Mouse (Mus musculus): ENCODE measurements around the gene Gm12253. TPM values are rescaled to one million over a fixed set of nuclear protein-coding genes. Genes with fewer than 3 reads are reported as not detected.

The Gm12253 gene
- polyA plus RNA-seq (2016; fragmentation: Nextera tagmentation; extraction: Ambion mirVana) = not detected in 2 replicates

DNA sequence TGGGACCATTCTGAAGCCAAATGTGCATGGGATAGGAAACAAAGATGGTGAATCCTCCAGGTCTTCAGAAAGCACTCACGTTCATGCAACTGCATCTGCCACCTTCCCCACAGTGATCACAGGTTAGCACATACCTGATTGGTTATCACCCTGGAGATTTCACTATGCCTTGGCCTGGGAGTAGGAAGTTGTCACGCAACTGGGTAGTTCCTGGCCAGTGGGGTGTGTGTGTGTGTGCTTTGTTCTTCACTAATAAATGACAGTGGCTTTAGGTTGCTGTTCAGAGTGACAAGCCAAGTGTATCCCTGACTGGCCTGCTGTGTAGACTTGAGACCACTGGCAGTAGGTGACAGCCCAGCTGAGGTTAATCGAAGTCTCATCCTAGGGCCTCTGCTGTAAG is at the start of gene Gm12253:
TSS of gene Gm12253 (plus strand) at position 301 of the 400 bp plus-strand sequence.
- Histone ChIP-seq H3K4me3 (no peak within 1 kb of the TSS), H3K9me3 (no peaks in the 10 kb centered on the region), H3K36me3 (replicated peaks) (no peaks in the 10 kb centered on the region), H3K27ac (replicated peaks) (no peak within 1 kb of the TSS), H3K4me1 (peaks cover 9% of the 10 kb centered on the region), H3K27me3 (replicated peaks; ENCODE audit: low read depth, poor library complexity, severe bottlenecking) (no peaks in the 10 kb centered on the region)
- DNase-seq (ENCODE audit: low spot score) = no peak
- 93% methylated on average over 3 of the region's 3 CpGs for WGBS

DNA sequence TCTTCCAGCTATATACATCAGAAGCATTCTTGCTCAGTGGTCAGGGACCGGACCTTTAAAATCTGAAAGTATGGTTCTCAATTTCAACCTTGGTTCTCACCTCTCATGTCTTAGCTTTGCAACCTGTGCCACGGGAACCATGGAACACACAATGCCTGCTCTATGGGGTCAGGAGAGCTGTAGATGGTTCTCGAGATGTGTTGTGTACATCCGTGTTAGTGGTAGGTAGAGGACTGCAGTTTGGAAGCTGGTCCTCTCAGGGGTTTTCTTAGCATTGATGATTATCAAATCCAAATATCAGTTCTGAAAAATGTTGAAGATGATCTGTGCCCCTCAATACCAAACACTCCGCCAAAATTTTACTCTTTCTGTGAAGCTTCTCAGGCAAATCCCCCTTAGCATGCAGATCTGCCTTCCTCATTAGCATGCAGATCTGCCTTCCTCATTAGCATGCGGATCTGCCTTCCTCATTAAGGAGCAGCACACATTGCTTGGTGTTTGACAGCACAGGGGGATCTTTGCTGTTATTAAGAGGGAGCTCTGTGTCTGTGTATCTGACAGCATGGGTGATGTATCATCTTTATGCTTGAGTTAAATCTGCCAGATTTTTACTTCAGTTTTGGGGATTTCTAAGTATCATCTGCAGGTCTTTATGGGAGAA is 32.2 kb upstream of the Gm12253 start:
- DNase-seq (ENCODE audit: low spot score) = no peak

DNA sequence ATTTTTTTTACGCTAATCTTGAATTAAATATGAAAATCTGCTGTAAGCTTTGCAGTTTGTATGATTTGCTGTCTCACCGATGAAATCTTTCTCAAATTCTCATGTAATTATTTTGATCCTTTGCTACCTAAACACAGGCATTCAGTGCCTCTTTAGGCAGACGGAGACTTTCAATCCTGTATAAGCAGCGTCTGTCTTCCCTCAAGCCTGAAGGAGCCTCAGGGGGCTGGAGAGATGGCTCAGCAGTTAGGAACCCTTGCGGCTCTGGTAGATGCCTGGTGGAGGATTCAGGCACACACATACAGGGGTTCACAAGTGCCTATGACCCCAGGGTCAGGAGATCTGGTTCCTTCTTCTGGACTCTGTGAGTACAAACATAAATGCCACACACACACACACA is 31.7 kb upstream of the Gm12253 start:
- Histone ChIP-seq H3K36me3 (replicated peaks) (no peaks in the 10 kb centered on the region), H3K9me3 (no peaks in the 10 kb centered on the region), H3K27me3 (replicated peaks; ENCODE audit: low read depth, poor library complexity, severe bottlenecking) (no peaks in the 10 kb centered on the region), H3K4me3 (no peak overlapping the region), H3K27ac (replicated peaks) (no peak overlapping the region), H3K4me1 (no peaks in the 10 kb centered on the region; the same call in 1 of the 2 replicates)
- DNase-seq (ENCODE audit: low spot score) = no peak
- WGBS = 52% methylated on average over 5 of the region's 5 CpGs

More for the DNA sequence above, 32.2 kb upstream of the Gm12253 start:
- H3K9me3 ChIP-seq = no peaks in the 10 kb centered on the region
- no peaks in the 10 kb centered on the region; the same call in 1 of the 2 replicates for H3K4me1 ChIP-seq
- WGBS = 55% methylated on average over 6 of the region's 6 CpGs
- H3K4me3 ChIP-seq = no peak overlapping the region
- H3K36me3 ChIP-seq (replicated peaks) = no peaks in the 10 kb centered on the region
- H3K27me3 ChIP-seq (replicated peaks; ENCODE audit: low read depth, poor library complexity, severe bottlenecking) = no peaks in the 10 kb centered on the region
- H3K27ac ChIP-seq (replicated peaks) = no peak overlapping the region

DNA sequence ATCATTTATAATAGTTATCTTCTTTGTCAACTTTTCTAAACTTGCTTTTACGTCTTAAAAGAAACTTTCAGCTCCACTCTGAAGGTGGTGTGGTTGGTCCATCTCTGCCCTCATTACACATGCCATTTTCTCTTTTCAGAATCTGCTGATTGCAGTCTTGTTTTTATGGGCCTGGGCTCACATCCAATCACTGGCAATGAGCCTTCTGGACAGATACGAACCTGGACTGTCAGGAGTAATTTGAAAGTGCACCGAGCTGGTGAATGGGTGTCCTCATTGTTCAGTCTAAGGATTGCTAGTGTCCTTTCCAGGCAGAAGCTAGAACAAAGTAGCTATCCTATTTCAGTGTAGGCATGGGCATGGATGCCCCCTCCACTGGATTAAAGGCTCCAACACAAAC is 24.3 kb upstream of the Gm12253 start:
- Histone ChIP-seq H3K4me1 (no peaks in the 10 kb centered on the region), H3K9me3 (no peaks in the 10 kb centered on the region), H3K4me3 (no peak overlapping the region), H3K27ac (replicated peaks) (no peak overlapping the region), H3K27me3 (replicated peaks; ENCODE audit: low read depth, poor library complexity, severe bottlenecking) (no peaks in the 10 kb centered on the region), H3K36me3 (replicated peaks) (no peaks in the 10 kb centered on the region)
- 87% methylated on average over 3 of the region's 3 CpGs for WGBS
- no peak for DNase-seq (ENCODE audit: low spot score)

DNA sequence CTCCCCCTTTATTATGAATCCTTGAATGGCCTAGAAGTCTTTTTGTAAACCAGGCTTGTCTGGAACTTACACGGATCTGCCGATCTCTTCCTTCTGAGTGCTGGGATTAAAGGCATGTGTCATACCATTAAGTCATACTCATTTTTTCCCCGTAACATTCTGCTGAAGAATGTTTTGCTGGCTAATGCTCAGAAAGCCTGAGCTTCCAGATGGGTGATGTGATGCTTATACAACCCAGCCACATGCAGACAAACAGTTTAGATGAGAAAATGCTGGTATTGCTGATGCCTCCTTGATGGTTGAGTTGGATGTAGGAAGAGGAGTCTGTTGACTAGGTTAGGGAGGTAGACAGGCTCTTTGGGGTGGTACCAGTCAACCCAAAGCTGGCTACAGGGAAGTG is 14.0 kb upstream of the Gm12253 start:
- Histone ChIP-seq H3K9me3 (no peaks in the 10 kb centered on the region), H3K36me3 (replicated peaks) (no peaks in the 10 kb centered on the region), H3K4me1 (peaks cover 7% of the 10 kb centered on the region; the same call in 1 of the 2 replicates), H3K4me3 (no peak overlapping the region), H3K27me3 (replicated peaks; ENCODE audit: low read depth, poor library complexity, severe bottlenecking) (no peaks in the 10 kb centered on the region), H3K27ac (replicated peaks) (no peak overlapping the region)
- WGBS = 81% methylated on average over 3 of the region's 3 CpGs
- no peak for DNase-seq (ENCODE audit: low spot score)

DNA sequence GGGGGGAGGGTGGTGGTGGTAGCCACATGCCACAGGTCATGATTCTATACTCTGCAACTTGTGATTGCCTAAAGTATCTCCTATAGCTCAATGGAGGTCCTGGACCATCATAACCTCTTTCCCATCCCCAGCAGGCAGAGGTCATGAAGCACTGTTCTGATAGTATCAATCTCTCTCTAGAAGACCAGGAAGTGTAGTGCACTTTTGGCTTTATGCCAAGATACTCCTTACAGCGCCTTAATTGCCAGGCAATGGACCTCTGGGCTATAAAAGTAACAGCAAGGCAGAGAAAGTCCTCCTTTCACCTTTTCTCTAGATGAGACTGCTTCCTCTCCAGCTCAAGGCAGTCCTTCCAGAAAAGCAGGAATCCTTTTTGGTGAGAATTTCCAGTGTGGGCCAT is 11.5 kb upstream of the Gm12253 start, which contains the start of gene 1810065E05Rik:
TSS of gene 1810065E05Rik (plus strand) at position 297 of the 400 bp plus-strand sequence.
- Histone ChIP-seq H3K4me3 (no peak within 1 kb of the TSS), H3K36me3 (replicated peaks) (no peaks in the 10 kb centered on the region), H3K27me3 (replicated peaks; ENCODE audit: low read depth, poor library complexity, severe bottlenecking) (no peaks in the 10 kb centered on the region), H3K9me3 (no peaks in the 10 kb centered on the region), H3K4me1 (peaks cover 7% of the 10 kb centered on the region; the same call in 1 of the 2 replicates), H3K27ac (replicated peaks) (no peak within 1 kb of the TSS)
- DNase-seq (ENCODE audit: low spot score) = no peak
- 74% methylated on average over 1 of the region's 1 CpGs for WGBS

DNA sequence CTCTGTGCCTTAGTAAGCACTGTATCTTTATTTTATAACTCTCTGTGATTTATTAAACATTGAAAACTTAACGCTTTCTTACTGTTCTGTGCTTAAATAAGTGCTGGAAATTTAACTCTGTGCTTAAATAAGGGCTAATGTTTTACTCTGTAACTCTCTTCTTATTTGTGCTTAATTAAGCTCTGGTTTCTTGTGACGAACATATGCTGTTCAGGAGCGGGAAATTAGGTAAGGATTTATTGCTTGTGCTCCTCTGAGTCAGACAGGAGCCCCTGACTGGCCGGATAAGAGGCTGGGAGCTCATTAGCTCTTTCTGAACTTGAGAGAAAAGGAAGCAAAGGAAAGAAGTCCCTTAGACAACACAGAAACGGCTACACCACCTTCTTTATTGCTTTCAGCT is 5.5 kb downstream of the Gm12253 start:
- DNase-seq (ENCODE audit: low spot score) = no peak
- WGBS = 58% methylated on average over 5 of the region's 5 CpGs
- no peak overlapping the region for H3K4me3 ChIP-seq
- no peaks in the 10 kb centered on the region for H3K27me3 ChIP-seq (replicated peaks; ENCODE audit: low read depth, poor library complexity, severe bottlenecking)
- H3K27ac ChIP-seq (replicated peaks) = no peak overlapping the region
- H3K4me1 ChIP-seq = no peaks in the 10 kb centered on the region
- H3K9me3 ChIP-seq = no peaks in the 10 kb centered on the region
- H3K36me3 ChIP-seq (replicated peaks) = no peaks in the 10 kb centered on the region

DNA sequence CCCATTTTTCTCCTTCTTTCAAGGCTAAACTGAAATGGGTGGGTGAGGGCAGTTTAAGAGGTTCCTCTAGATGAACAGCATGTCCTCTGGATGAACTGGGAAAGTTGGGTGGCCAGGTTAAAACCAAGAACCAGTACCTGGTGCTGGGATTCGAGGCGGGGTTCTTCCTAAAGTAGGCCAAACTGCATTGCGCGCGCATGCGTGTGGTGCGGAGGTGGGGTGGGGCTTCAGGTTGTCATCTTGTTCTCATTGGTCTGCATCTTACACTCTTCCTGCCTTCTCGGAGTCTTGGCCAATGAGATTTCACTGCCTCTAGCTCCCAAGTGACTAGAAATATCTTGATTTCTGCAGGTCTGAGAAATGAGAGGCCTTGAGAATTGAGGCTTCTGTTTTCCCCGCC is 20.4 kb downstream of the Gm12253 start, which contains the start of gene Lypd9:
TSS of gene Lypd9 (minus strand) at position 165 of the 400 bp plus-strand sequence.
- Histone ChIP-seq H3K4me3 (no peak within 1 kb of the TSS), H3K27ac (replicated peaks) (peak within 1 kb of the TSS; percentile 77), H3K4me1 (peaks cover 28% of the 10 kb centered on the region), H3K36me3 (replicated peaks) (no peaks in the 10 kb centered on the region), H3K9me3 (peaks cover 7% of the 10 kb centered on the region), H3K27me3 (replicated peaks; ENCODE audit: low read depth, poor library complexity, severe bottlenecking) (no peaks in the 10 kb centered on the region)
- 96% methylated on average over 9 of the region's 9 CpGs for WGBS
- peak; percentile 12 for DNase-seq (ENCODE audit: low spot score)

DNA sequence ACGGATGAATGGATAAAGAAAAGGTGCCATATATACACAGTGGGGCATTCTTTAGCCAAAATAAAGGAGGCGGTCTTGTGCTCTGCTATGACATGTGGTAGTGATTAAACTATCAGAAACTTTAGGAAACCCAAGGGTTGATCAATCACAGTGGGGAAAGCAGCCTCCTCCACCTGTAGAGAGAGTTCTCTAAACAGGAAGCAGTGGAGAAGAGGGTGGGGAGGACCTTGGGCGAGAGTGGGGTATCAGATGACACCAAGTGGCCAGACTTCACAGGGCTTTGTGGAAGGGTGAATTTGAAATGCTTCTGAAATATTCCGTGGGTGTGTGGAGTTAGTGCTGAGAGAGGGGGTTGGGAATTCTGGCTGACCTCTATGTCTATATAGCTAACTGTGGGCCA is 21.2 kb downstream of the Gm12253 start:
- DNase-seq (ENCODE audit: low spot score) = peak; percentile 72
- peaks cover 28% of the 10 kb centered on the region for H3K4me1 ChIP-seq
- H3K27me3 ChIP-seq (replicated peaks; ENCODE audit: low read depth, poor library complexity, severe bottlenecking) = no peaks in the 10 kb centered on the region
- H3K9me3 ChIP-seq = no peaks in the 10 kb centered on the region
- peak overlapping the region; percentile 77 for H3K27ac ChIP-seq (replicated peaks)
- no peak overlapping the region for H3K4me3 ChIP-seq
- 30% methylated on average over 4 of the region's 4 CpGs for WGBS
- no peaks in the 10 kb centered on the region for H3K36me3 ChIP-seq (replicated peaks)

DNA sequence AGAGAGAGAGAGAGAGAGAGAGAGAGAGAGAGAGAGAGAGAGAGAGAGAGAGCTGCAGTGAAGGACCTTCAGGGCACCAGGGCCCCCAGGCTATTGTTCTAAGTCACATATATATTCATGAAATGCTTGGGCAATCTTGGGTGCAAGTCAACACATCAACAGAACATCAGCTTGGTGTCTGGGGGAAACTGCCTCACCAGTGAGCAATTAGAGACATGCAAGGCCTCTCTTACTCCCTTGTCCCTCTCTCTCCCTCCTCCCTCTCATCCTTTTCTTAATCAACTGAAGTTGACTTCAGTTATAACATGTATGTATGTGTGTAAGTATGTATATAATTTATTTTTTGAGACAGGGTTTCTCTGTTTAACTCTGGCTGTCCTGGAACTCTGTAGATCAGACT is 29.8 kb downstream of the Gm12253 start, which contains the start of gene Olfr30:
TSS of gene Olfr30 (minus strand) at position 101 of the 400 bp plus-strand sequence.
- DNase-seq (ENCODE audit: low spot score) = no peak
- Histone ChIP-seq H3K36me3 (replicated peaks) (no peaks in the 10 kb centered on the region), H3K27me3 (replicated peaks; ENCODE audit: low read depth, poor library complexity, severe bottlenecking) (no peaks in the 10 kb centered on the region), H3K4me3 (no peak within 1 kb of the TSS), H3K4me1 (no peaks in the 10 kb centered on the region), H3K27ac (replicated peaks) (no peak within 1 kb of the TSS), H3K9me3 (no peaks in the 10 kb centered on the region)

Other genes with a start within 250 kb of the Gm12253 start
- 2.1 and 2.8 TPM in 2 replicates for gene Igtp, start 233.0 kb upstream of the Gm12253 start, polyA plus RNA-seq (2016; fragmentation: Nextera tagmentation; extraction: Ambion mirVana)
- gene Irgm2, start 232.9 kb upstream of the Gm12253 start, polyA plus RNA-seq (2016; fragmentation: Nextera tagmentation; extraction: Ambion mirVana) = 0.54 and 0.58 TPM in 2 replicates
- 0.06 TPM in 1 of 2 replicates, not detected in the other for gene 4930438A08Rik, start 157.8 kb upstream of the Gm12253 start, polyA plus RNA-seq (2016; fragmentation: Nextera tagmentation; extraction: Ambion mirVana)
- 27.7 and 29.7 TPM in 2 replicates for gene Zfp692, start 125.5 kb upstream of the Gm12253 start, polyA plus RNA-seq (2016; fragmentation: Nextera tagmentation; extraction: Ambion mirVana)
- 24.7 and 27.1 TPM in 2 replicates for gene Zfp672, start 102.2 kb upstream of the Gm12253 start, polyA plus RNA-seq (2016; fragmentation: Nextera tagmentation; extraction: Ambion mirVana)
- 40.7 and 44.3 TPM in 2 replicates for gene Sh3bp5l, start 101.8 kb upstream of the Gm12253 start, polyA plus RNA-seq (2016; fragmentation: Nextera tagmentation; extraction: Ambion mirVana)
- gene Lypd8, start 53.5 kb upstream of the Gm12253 start, polyA plus RNA-seq (2016; fragmentation: Nextera tagmentation; extraction: Ambion mirVana) = not detected in 2 replicates
- not detected in 2 replicates for gene 1810065E05Rik, start 11.4 kb upstream of the Gm12253 start, polyA plus RNA-seq (2016; fragmentation: Nextera tagmentation; extraction: Ambion mirVana)
- gene Lypd9, start 20.4 kb downstream of the Gm12253 start, polyA plus RNA-seq (2016; fragmentation: Nextera tagmentation; extraction: Ambion mirVana) = not detected in 2 replicates
- 0.10 TPM in 1 of 2 replicates, not detected in the other for gene Olfr30, start 29.7 kb downstream of the Gm12253 start, polyA plus RNA-seq (2016; fragmentation: Nextera tagmentation; extraction: Ambion mirVana)
- not detected in 2 replicates for gene Olfr332, start 60.0 kb downstream of the Gm12253 start, polyA plus RNA-seq (2016; fragmentation: Nextera tagmentation; extraction: Ambion mirVana)
- not detected in 2 replicates for gene Olfr331, start 70.0 kb downstream of the Gm12253 start, polyA plus RNA-seq (2016; fragmentation: Nextera tagmentation; extraction: Ambion mirVana)
- gene Olfr330, start 102.3 kb downstream of the Gm12253 start, polyA plus RNA-seq (2016; fragmentation: Nextera tagmentation; extraction: Ambion mirVana) = not detected in 2 replicates
- not detected in 2 replicates for gene Olfr329-ps, start 113.9 kb downstream of the Gm12253 start, polyA plus RNA-seq (2016; fragmentation: Nextera tagmentation; extraction: Ambion mirVana)
- 0.05 TPM in 2 replicates for gene Olfr328, start 123.1 kb downstream of the Gm12253 start, polyA plus RNA-seq (2016; fragmentation: Nextera tagmentation; extraction: Ambion mirVana)
- not detected in 2 replicates for gene Olfr224, start 138.0 kb downstream of the Gm12253 start, polyA plus RNA-seq (2016; fragmentation: Nextera tagmentation; extraction: Ambion mirVana)
- not detected in 2 replicates for gene Olfr325, start 145.2 kb downstream of the Gm12253 start, polyA plus RNA-seq (2016; fragmentation: Nextera tagmentation; extraction: Ambion mirVana)
- not detected in 2 replicates for gene Olfr324, start 162.6 kb downstream of the Gm12253 start, polyA plus RNA-seq (2016; fragmentation: Nextera tagmentation; extraction: Ambion mirVana)
- not detected in 2 replicates for gene 2210407C18Rik, start 183.5 kb downstream of the Gm12253 start, polyA plus RNA-seq (2016; fragmentation: Nextera tagmentation; extraction: Ambion mirVana)
- not detected in 2 replicates for gene Olfr323, start 197.9 kb downstream of the Gm12253 start, polyA plus RNA-seq (2016; fragmentation: Nextera tagmentation; extraction: Ambion mirVana)
- 0.54 and 0.62 TPM in 2 replicates for gene Trim58, start 207.9 kb downstream of the Gm12253 start, polyA plus RNA-seq (2016; fragmentation: Nextera tagmentation; extraction: Ambion mirVana)
- 0.05 TPM in 1 of 2 replicates, not detected in the other for gene Olfr322, start 226.2 kb downstream of the Gm12253 start, polyA plus RNA-seq (2016; fragmentation: Nextera tagmentation; extraction: Ambion mirVana)
- not detected in 2 replicates for gene Olfr320, start 248.5 kb downstream of the Gm12253 start, polyA plus RNA-seq (2016; fragmentation: Nextera tagmentation; extraction: Ambion mirVana)